Mouse (Mus musculus): Measurements from ENCODE around the gene Plekha1.

DNA sequence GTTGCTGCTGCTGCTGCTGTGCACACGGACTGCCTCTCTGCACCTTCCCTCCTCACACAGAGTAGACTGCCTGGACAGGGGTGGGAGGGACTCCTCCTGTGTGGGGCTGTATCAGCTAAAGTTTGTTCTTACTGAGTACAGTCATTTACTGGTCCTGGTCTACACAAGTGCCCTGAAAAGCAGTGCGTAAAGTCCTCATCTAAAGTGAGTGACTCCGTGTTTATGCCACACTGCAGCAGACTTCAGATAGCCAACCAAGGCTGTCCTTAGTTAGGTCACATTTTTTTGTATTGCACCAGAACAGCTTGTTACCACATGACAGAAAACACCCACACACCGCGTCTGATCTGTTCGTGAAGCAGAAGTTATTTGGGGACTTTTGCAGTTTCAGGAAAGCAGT lies 27.4 kb downstream of the Plekha1 start:
- TF ChIP-seq FOSL1 (IDR thresholded peaks at IDR 0.05; ENCODE audit: insufficient read depth, low read length, poor library complexity, severe bottlenecking) (no peak), MYOD1 (IDR thresholded peaks at IDR 0.05; ENCODE audit: control insufficient read depth, insufficient read length, low read depth) (no peak), USF1 (IDR thresholded peaks at IDR 0.05; ENCODE audit: low read depth) (no peak), CTCF (IDR thresholded peaks at IDR 0.05; ENCODE audit: control insufficient read depth, insufficient read depth, insufficient read length) (no peak), MYOG (IDR thresholded peaks at IDR 0.05; ENCODE audit: control insufficient read depth, extremely low read depth, insufficient read length) (no peak), MAX (IDR thresholded peaks at IDR 0.05) (no peak), CEBPB (IDR thresholded peaks at IDR 0.05; ENCODE audit: low read depth) (no peak)

All from C2C12 (cell line).